Mouse (Mus musculus) stomach, postnatal 0 days (tissue): ENCODE results near the gene Ing1.

ENCODE experiments used
- CTCF ChIP-seq: IDR thresholded peaks from 2 replicates; pipeline ENCODE4 v1.5.1; 2016; ENCODE audit warnings: antibody characterized with exemption, low read depth, mild to moderate bottlenecking, moderate library complexity
- EP300 ChIP-seq: optimal IDR thresholded peaks from 2 replicates; pipeline ENCODE3; 2016; ENCODE audit warnings: antibody characterized with exemption

GRCm38 (mm10) chr8:11556691-11557423, 1.5 kb downstream of the Ing1 start:
- TF ChIP-seq CTCF (no peak), EP300 (no peak)
